Mouse (Mus musculus) embryonic facial prominence, embryonic 14.5 days (tissue): Measurements from ENCODE around the gene Mt4. TPM values are rescaled to one million over a fixed set of nuclear protein-coding genes. Genes with fewer than 3 reads are reported as not detected.

Experiments used
- ATAC-seq: fragments of 200-750 bp; cut with Nextera tagmentation; 2 replicates; pipeline ENCODE4 v1.8.0; 2017; ENCODE audit warnings: low read depth, moderate number of reproducible peaks, moderate TSS enrichment
- DNase-seq: peaks from one replicate; pipeline ENCODE4 v3.0.0-alpha.2; 2015; ENCODE audit warnings: low spot score
- H3K27ac ChIP-seq: fragments of 300-500 bp; sonication (generic); replicated peaks from 2 replicates; pipeline ENCODE4 v1.5.1; 2014; ENCODE audit warnings: low read depth, mild to moderate bottlenecking, low read length, moderate library complexity
- H3K27me3 ChIP-seq: fragments of 300-500 bp; sonication (generic); replicated peaks from 2 replicates; pipeline ENCODE4 v1.6.1; 2014; ENCODE audit warnings: low read length; ENCODE audit not compliant: control insufficient read depth, insufficient read depth
- H3K36me3 ChIP-seq: fragments of 300-500 bp; sonication (generic); 2 replicates; pipeline ENCODE4 v1.6.1; 2014; ENCODE audit warnings: low read length, mixed read lengths; ENCODE audit not compliant: control insufficient read depth, insufficient read depth
- H3K4me1 ChIP-seq: fragments of 300-500 bp; sonication (generic); 2 replicates; pipeline ENCODE4 v1.6.1; 2014; ENCODE audit warnings: antibody characterized with exemption, low read length; ENCODE audit not compliant: control insufficient read depth, insufficient read depth
- H3K4me2 ChIP-seq: fragments of 300-500 bp; sonication (generic); 2 replicates; pipeline ENCODE4 v1.6.1; 2014; ENCODE audit warnings: low read depth, mild to moderate bottlenecking, low read length, moderate library complexity, mixed read lengths
- H3K4me3 ChIP-seq: fragments of 300-500 bp; sonication (generic); 2 replicates; pipeline ENCODE4 v1.5.1; 2014; ENCODE audit warnings: low read depth, mild to moderate bottlenecking, low read length
- H3K9ac ChIP-seq: fragments of 300-500 bp; sonication (generic); 2 replicates; pipeline ENCODE4 v1.6.1; 2014; ENCODE audit warnings: low read depth, mild to moderate bottlenecking, low read length, moderate library complexity, mixed read lengths
- H3K9me3 ChIP-seq: fragments of 300-500 bp; sonication (generic); 2 replicates; pipeline ENCODE4 v1.6.1; 2016; ENCODE audit warnings: low read length; ENCODE audit not compliant: control insufficient read depth
- WGBS: fragments of 180-500 bp; shearing (Covaris S2); extraction: QIAGEN DNeasy Blood & Tissue Kit; methylation state at CpG from one replicate; pipeline ENCODE4 v1.1.7; 2014; 5-methylcytosine and 5-hydroxymethylcytosine counted together
- polyA plus RNA-seq: library from polyadenylated mRNA; unstranded; fragments of >200 nt; fragmentation: Nextera tagmentation; extraction: Ambion mirVana; gene quantifications from 2 replicates; pipeline ENCODE4 v1.2.1, GENCODE M21; 2014

Gene Mt4
- polyA plus RNA-seq, 1 experiment from 2014 or later: 1.4 TPM

DNA sequence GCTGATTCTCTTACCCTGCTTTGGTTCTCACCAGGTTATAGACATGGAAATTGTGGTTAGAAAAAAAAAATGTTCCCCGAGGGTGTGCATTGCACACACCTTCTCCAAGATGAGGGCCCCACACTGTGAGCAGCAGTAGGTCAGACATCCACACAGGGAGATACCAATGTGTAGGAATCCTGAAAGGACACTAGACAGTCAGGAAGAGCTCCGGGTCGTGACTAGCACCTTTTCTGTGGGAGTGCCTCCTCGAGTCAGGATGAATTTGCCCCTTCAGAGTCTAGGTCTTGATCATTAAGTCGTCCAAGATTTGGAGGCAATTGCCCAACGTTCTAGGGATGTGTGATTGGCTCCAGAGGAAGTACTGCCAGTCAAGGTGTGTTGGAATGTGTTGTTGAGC is 48.8 kb downstream of the Mt4 start:
- Histone ChIP-seq H3K4me3 (no peak overlapping the region), H3K9me3 (no peaks in the 10 kb centered on the region), H3K36me3 (no peaks in the 10 kb centered on the region), H3K27ac (no peak overlapping the region), H3K4me1 (peaks cover 2% of the 10 kb centered on the region; the same call in 1 of the 2 replicates), H3K9ac (no peak overlapping the region), H3K4me2 (no peak overlapping the region), H3K27me3 (peaks cover 64% of the 10 kb centered on the region)
- DNase-seq: no peak
- WGBS: 61% methylated on average over 6 of the region's 6 CpGs
- no peak for ATAC-seq

DNA sequence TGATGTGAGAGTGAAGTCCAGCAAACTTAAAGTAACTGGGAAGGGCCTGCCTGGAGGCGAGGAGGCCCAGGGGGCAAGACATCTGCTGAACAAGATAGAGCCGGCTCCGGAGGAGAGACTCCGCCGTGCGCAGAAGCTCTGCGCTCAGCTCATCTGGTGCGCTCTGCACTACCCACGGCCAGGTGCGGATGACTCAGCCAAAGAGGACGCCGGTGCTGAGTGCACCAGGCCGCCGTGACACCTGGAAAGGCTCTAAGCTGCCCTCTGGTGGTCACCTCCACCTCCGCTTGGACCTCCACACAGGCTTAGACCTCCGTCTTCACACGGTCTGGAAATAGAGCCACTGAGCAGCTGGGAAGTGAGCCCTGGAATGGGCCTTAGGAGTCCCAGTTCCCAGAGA is 49.5 kb downstream of the Mt4 start:
- Histone ChIP-seq H3K27ac (no peak overlapping the region), H3K4me2 (peak overlapping the region; percentile 34; the same call in 1 of the 2 replicates), H3K9me3 (no peaks in the 10 kb centered on the region), H3K9ac (peak overlapping the region; percentile 53; the same call in 1 of the 2 replicates), H3K36me3 (no peaks in the 10 kb centered on the region), H3K4me3 (peak overlapping the region; percentile 14; the same call in 1 of the 2 replicates), H3K27me3 (peaks cover 63% of the 10 kb centered on the region), H3K4me1 (peaks cover 2% of the 10 kb centered on the region; the same call in 1 of the 2 replicates)
- DNase-seq (peak; percentile 83), ATAC-seq (peak; percentile 78)
- WGBS: 4% methylated on average over 9 of the region's 17 CpGs

- 21% methylated on average over 21 of the region's 21 CpGs for WGBS
- ATAC-seq: no peak; the same call in 1 of the 2 replicates
- Histone ChIP-seq H3K4me1 (peaks cover 2% of the 10 kb centered on the region; the same call in 1 of the 2 replicates), H3K4me3 (no peak overlapping the region), H3K9ac (no peak overlapping the region), H3K27me3 (peaks cover 54% of the 10 kb centered on the region), H3K27ac (no peak overlapping the region), H3K9me3 (no peaks in the 10 kb centered on the region), H3K36me3 (no peaks in the 10 kb centered on the region), H3K4me2 (no peak overlapping the region)
- DNase-seq: peak; percentile 44
Measured at GRCm38 (mm10) chr8:94187290-94188002, 50.4 kb downstream of the Mt4 start.

Other genes with a start within 250 kb of the Mt4 start
- gene Amfr, start 124.4 kb upstream of the Mt4 start, polyA plus RNA-seq: 53.8 and 57.7 TPM in 2 replicates
- gene Nudt21, start 100.2 kb upstream of the Mt4 start, polyA plus RNA-seq: 107 and 113 TPM in 2 replicates
- gene Ogfod1, start 100.0 kb upstream of the Mt4 start, polyA plus RNA-seq: 13.0 and 16.0 TPM in 2 replicates
- 13.6 and 13.9 TPM in 2 replicates for gene Bbs2, start 38.3 kb upstream of the Mt4 start, polyA plus RNA-seq
- 10.8 and 14.1 TPM in 2 replicates for gene Mt3, start 15.4 kb downstream of the Mt4 start, polyA plus RNA-seq
- gene Mt2, start 35.5 kb downstream of the Mt4 start, polyA plus RNA-seq: 57.5 and 60.3 TPM in 2 replicates
- 167 and 193 TPM in 2 replicates for gene Mt1, start 41.9 kb downstream of the Mt4 start, polyA plus RNA-seq
- gene Nup93, start 77.4 kb downstream of the Mt4 start, polyA plus RNA-seq: 60.9 and 77.0 TPM in 2 replicates
- 0.29 TPM in 1 of 2 replicates, not detected in the other for gene Slc12a3, start 192.0 kb downstream of the Mt4 start, polyA plus RNA-seq
- 93.8 and 107 TPM in 2 replicates for gene Herpud1, start 249.2 kb downstream of the Mt4 start, polyA plus RNA-seq